In genomic region chr9:7846667-7847199, GRCm38 (mm10) we compare ENCODE assay signal across 21 mouse cellular contexts. TPM values are rescaled to one million over a fixed set of nuclear protein-coding genes. Genes with fewer than 3 reads are reported as not detected.
DNase-seq lines count a peak whose midpoint lies in the region; ATAC-seq lines count a peak whose summit lies in the region.
"Had no signal": no experiment of that assay in that cellular context is flagged by ENCODE, and none has a peak within 500 bp of the region (broad histone marks: within the 10 kb centered on the region; RNA-seq: fewer than 3 reads in every experiment).

No protein-coding gene starts in this region.

- no peak overlapping the region for H3K9ac ChIP-seq in heart, embryonic 11.5 days (ENCODE audit: low read depth, low read length)
- H3K9ac ChIP-seq: forebrain, embryonic 13.5 days; forebrain, postnatal 0 days; heart, embryonic 15.5 days; hindbrain, embryonic 15.5 days had no signal

- no peak for ATAC-seq in heart, embryonic 11.5 days (replicated peaks; ENCODE audit: insufficient number of reproducible peaks, low FRiP score, low TSS enrichment)
- peak; percentile 60 for ATAC-seq in common myeloid progenitor, adult 5-6 weeks (replicated peaks; ENCODE audit: low read depth, poor library complexity, severe bottlenecking)
- peak; percentile 62 for ATAC-seq in megakaryocyte, adult 5-6 weeks (ENCODE audit: poor library complexity, severe bottlenecking)
- ATAC-seq: forebrain, embryonic 13.5 days; forebrain, postnatal 0 days; Patski had no signal

- H3K27ac ChIP-seq in heart, embryonic 10.5 days = no peak overlapping the region
- H3K27ac ChIP-seq in heart, embryonic 11.5 days (ENCODE audit: low read depth, low read length) = no peak overlapping the region
- H3K27ac ChIP-seq: embryonic facial prominence, embryonic 10.5 days; forebrain, embryonic 13.5 days; heart, embryonic 15.5 days; hindbrain, embryonic 15.5 days had no signal

- H3K4me2 ChIP-seq in heart, embryonic 11.5 days = no peak overlapping the region
- H3K4me2 ChIP-seq: forebrain, embryonic 13.5 days; heart, embryonic 15.5 days; hindbrain, embryonic 15.5 days had no signal

- 82% methylated on average over 1 of the region's 1 CpGs for WGBS in heart, embryonic 10.5 days
- WGBS in heart, embryonic 11.5 days (ENCODE audit: insufficient replicate concordance) = 72% methylated on average over 1 of the region's 1 CpGs

- peak; percentile 13 for DNase-seq in heart, embryonic 10.5 days (ENCODE audit: low spot score)
- DNase-seq in B cell, adult 2 months = no peak
- DNase-seq in spleen, postnatal 4 days (ENCODE audit: low spot score in 2 of 2) = no peak
- no peak for DNase-seq in spleen, adult 12 weeks (ENCODE audit: low spot score)
- DNase-seq in urinary bladder, postnatal 4 days (ENCODE audit: low spot score in 2 of 2) = no peak
- DNase-seq: adrenal gland, adult 2 months; adrenal gland, postnatal 25 days; cerebellum, adult 18-20 months; cerebellum, adult 9-11 months; cerebellum, postnatal 36 days; forebrain, postnatal 0 days; gastrocnemius, postnatal 14 days; heart, postnatal 14 days had no signal

- no peak overlapping the region for H3K4me3 ChIP-seq in heart, embryonic 10.5 days
- no peak overlapping the region for H3K4me3 ChIP-seq in heart, embryonic 11.5 days (ENCODE audit: low read depth, low read length)
- H3K4me3 ChIP-seq: embryonic facial prominence, embryonic 10.5 days; forebrain, embryonic 13.5 days; heart, embryonic 15.5 days; hindbrain, embryonic 15.5 days had no signal

- H3K36me3 ChIP-seq in heart, embryonic 10.5 days = peaks cover 5% of the 10 kb centered on the region; the same call in 1 of the 2 replicates
- no peaks in the 10 kb centered on the region for H3K36me3 ChIP-seq in heart, embryonic 11.5 days (ENCODE audit: control insufficient read depth, insufficient read depth, low read length)
- H3K36me3 ChIP-seq: heart, embryonic 15.5 days; hindbrain, embryonic 15.5 days had no signal

- no peaks in the 10 kb centered on the region for H3K9me3 ChIP-seq in heart, embryonic 10.5 days
- H3K9me3 ChIP-seq in heart, embryonic 11.5 days (replicated peaks; ENCODE audit: control insufficient read depth, low read length) = no peaks in the 10 kb centered on the region
- H3K9me3 ChIP-seq: embryonic facial prominence, embryonic 10.5 days; forebrain, embryonic 13.5 days; heart, embryonic 15.5 days; hindbrain, embryonic 15.5 days had no signal

- H3K4me1 ChIP-seq in heart, embryonic 10.5 days = peaks cover 5% of the 10 kb centered on the region; the same call in 1 of the 2 replicates
- H3K4me1 ChIP-seq in heart, embryonic 11.5 days (ENCODE audit: control insufficient read depth, insufficient read depth, low read length) = 0 out of 2 replicates have a peak, but pooled peaks cover 5% of the 10 kb centered on the region
- H3K4me1 ChIP-seq: embryonic facial prominence, embryonic 10.5 days; forebrain, embryonic 13.5 days; hindbrain, embryonic 15.5 days had no signal

- no peaks in the 10 kb centered on the region for H3K27me3 ChIP-seq in heart, embryonic 10.5 days (ENCODE audit: insufficient read depth, poor library complexity, severe bottlenecking)
- H3K27me3 ChIP-seq in heart, embryonic 11.5 days (ENCODE audit: control insufficient read depth, insufficient read depth, low read length) = no peaks in the 10 kb centered on the region
- H3K27me3 ChIP-seq: forebrain, embryonic 13.5 days; heart, embryonic 15.5 days; hindbrain, embryonic 15.5 days; Patski had no signal

RNA-seq across cellular contexts. Expression of gene Birc2, which starts 9.9 kb away (rescaled TPM):
- 23.6 and 24.2 TPM in 2 replicates for polyA plus RNA-seq in heart, embryonic 10.5 days (2016; fragmentation: Nextera tagmentation; extraction: Ambion mirVana)
- polyA plus RNA-seq in heart, embryonic 11.5 days (2014; fragmentation: Nextera tagmentation; extraction: Ambion mirVana) = 28.1 and 28.7 TPM in 2 replicates
- 66.5 and 67.1 TPM in 2 replicates for total RNA-seq in common myeloid progenitor, adult 5-6 weeks (2017)
- 28.5 and 29.5 TPM in 2 replicates for total RNA-seq in megakaryocyte, adult 5-6 weeks (2015)
- 37.3 TPM in 2 replicates for total RNA-seq in megakaryocyte, adult 5-6 weeks (2017)

RNA-seq across cellular contexts. Expression of gene Birc3, which starts 26.3 kb away (rescaled TPM):
- polyA plus RNA-seq in heart, embryonic 10.5 days (2016; fragmentation: Nextera tagmentation; extraction: Ambion mirVana) = 4.9 and 5.2 TPM in 2 replicates
- 4.2 and 4.4 TPM in 2 replicates for polyA plus RNA-seq in heart, embryonic 11.5 days (2014; fragmentation: Nextera tagmentation; extraction: Ambion mirVana)
- total RNA-seq in common myeloid progenitor, adult 5-6 weeks (2017) = 46.1 and 52.9 TPM in 2 replicates
- 84.4 and 87.7 TPM in 2 replicates for total RNA-seq in megakaryocyte, adult 5-6 weeks (2015)
- total RNA-seq in megakaryocyte, adult 5-6 weeks (2017) = 128 TPM in 2 replicates
